Mouse (Mus musculus): ENCODE results near the gene Flnb. TPM values are rescaled to one million over a fixed set of nuclear protein-coding genes. Genes with fewer than 3 reads are reported as not detected.

Flnb gene
- polyA plus RNA-seq, 1 experiment from 2014 or later: 9.2 TPM

- peak overlapping the region; percentile 14; the same call in 1 of the 2 replicates for H3K27ac ChIP-seq (ENCODE audit: low read length)
Observed at GRCm38 (mm10) chr14:7863871-7864505, 46.2 kb downstream of the Flnb start.

GRCm38 (mm10) chr14:7864506-7864899, 46.7 kb downstream of the Flnb start:
- no peak overlapping the region for H3K4me2 ChIP-seq (ENCODE audit: low read depth, low read length)
- no peaks in the 10 kb centered on the region for H3K9me3 ChIP-seq (replicated peaks; ENCODE audit: control insufficient read depth, low read length)
- H3K36me3 ChIP-seq (ENCODE audit: control insufficient read depth, insufficient read depth): peaks cover 2% of the 10 kb centered on the region; the same call in 1 of the 2 replicates
- peak overlapping the region; percentile 14; the same call in 1 of the 2 replicates for H3K27ac ChIP-seq (ENCODE audit: low read length)
- no peaks in the 10 kb centered on the region for H3K27me3 ChIP-seq (ENCODE audit: control insufficient read depth, insufficient read depth, low read length)
- ATAC-seq (replicated peaks; ENCODE audit: extremely low read depth, insufficient read depth, low FRiP score): no peak
- no peak overlapping the region for H3K9ac ChIP-seq (ENCODE audit: low read length)
- WGBS: 43% methylated on average over 9 of the region's 9 CpGs
- H3K4me1 ChIP-seq (ENCODE audit: control insufficient read depth, insufficient read depth, low read length): peaks cover 16% of the 10 kb centered on the region; the same call in 1 of the 2 replicates
- no peak overlapping the region for H3K4me3 ChIP-seq (ENCODE audit: low read length)

More at GRCm38 (mm10) chr14:7863871-7864505, 46.2 kb downstream of the Flnb start:
- Histone ChIP-seq H3K9ac (ENCODE audit: low read length) (no peak overlapping the region), H3K9me3 (replicated peaks; ENCODE audit: control insufficient read depth, low read length) (no peaks in the 10 kb centered on the region), H3K4me3 (ENCODE audit: low read length) (no peak overlapping the region), H3K36me3 (ENCODE audit: control insufficient read depth, insufficient read depth) (peaks cover 2% of the 10 kb centered on the region; the same call in 1 of the 2 replicates), H3K4me2 (ENCODE audit: low read depth, low read length) (no peak overlapping the region), H3K4me1 (ENCODE audit: control insufficient read depth, insufficient read depth, low read length) (peaks cover 16% of the 10 kb centered on the region; the same call in 1 of the 2 replicates), H3K27me3 (ENCODE audit: control insufficient read depth, insufficient read depth, low read length) (no peaks in the 10 kb centered on the region)
- no peak; the same call in 1 of the 2 replicates for ATAC-seq (replicated peaks; ENCODE audit: extremely low read depth, insufficient read depth, low FRiP score)
- WGBS: 50% methylated on average over 9 of the region's 9 CpGs

- H3K27ac ChIP-seq (ENCODE audit: low read length): no peak overlapping the region
- no peak overlapping the region for H3K9ac ChIP-seq (ENCODE audit: low read length)
- H3K4me3 ChIP-seq (ENCODE audit: low read length): no peak overlapping the region
- no peaks in the 10 kb centered on the region for H3K27me3 ChIP-seq (ENCODE audit: control insufficient read depth, insufficient read depth, low read length)
- no peaks in the 10 kb centered on the region for H3K9me3 ChIP-seq (replicated peaks; ENCODE audit: control insufficient read depth, low read length)
- H3K4me1 ChIP-seq (ENCODE audit: control insufficient read depth, insufficient read depth, low read length): peaks cover 16% of the 10 kb centered on the region; the same call in 1 of the 2 replicates
- no peak overlapping the region for H3K4me2 ChIP-seq (ENCODE audit: low read depth, low read length)
- no peak for ATAC-seq (replicated peaks; ENCODE audit: extremely low read depth, insufficient read depth, low FRiP score)
- 90% methylated on average over 7 of the region's 7 CpGs for WGBS
- H3K36me3 ChIP-seq (ENCODE audit: control insufficient read depth, insufficient read depth): peaks cover 6% of the 10 kb centered on the region; the same call in 1 of the 2 replicates
Observed at GRCm38 (mm10) chr14:7867224-7867623, 49.5 kb downstream of the Flnb start.

- WGBS: 68% methylated on average over 3 of the region's 3 CpGs
- Histone ChIP-seq H3K36me3 (ENCODE audit: control insufficient read depth, insufficient read depth) (peaks cover 6% of the 10 kb centered on the region; the same call in 1 of the 2 replicates), H3K27me3 (ENCODE audit: control insufficient read depth, insufficient read depth, low read length) (no peaks in the 10 kb centered on the region), H3K4me2 (ENCODE audit: low read depth, low read length) (no peak overlapping the region), H3K4me3 (ENCODE audit: low read length) (no peak overlapping the region), H3K4me1 (ENCODE audit: control insufficient read depth, insufficient read depth, low read length) (peaks cover 16% of the 10 kb centered on the region; the same call in 1 of the 2 replicates), H3K9me3 (replicated peaks; ENCODE audit: control insufficient read depth, low read length) (no peaks in the 10 kb centered on the region), H3K27ac (ENCODE audit: low read length) (no peak overlapping the region), H3K9ac (ENCODE audit: low read length) (no peak overlapping the region)
- ATAC-seq (replicated peaks; ENCODE audit: extremely low read depth, insufficient read depth, low FRiP score): 0 out of 2 replicates have a peak, but pooled peaks have one; percentile 11
Observed at GRCm38 (mm10) chr14:7867841-7868240, 50.1 kb downstream of the Flnb start.

- no peaks in the 10 kb centered on the region for H3K27me3 ChIP-seq (ENCODE audit: control insufficient read depth, insufficient read depth, low read length)
- 91% methylated on average over 6 of the region's 6 CpGs for WGBS
- no peak overlapping the region for H3K4me3 ChIP-seq (ENCODE audit: low read length)
- no peak overlapping the region for H3K9ac ChIP-seq (ENCODE audit: low read length)
- no peak overlapping the region for H3K27ac ChIP-seq (ENCODE audit: low read length)
- no peak overlapping the region for H3K4me2 ChIP-seq (ENCODE audit: low read depth, low read length)
- H3K9me3 ChIP-seq (replicated peaks; ENCODE audit: control insufficient read depth, low read length): no peaks in the 10 kb centered on the region
- peaks cover 9% of the 10 kb centered on the region; the same call in 1 of the 2 replicates for H3K36me3 ChIP-seq (ENCODE audit: control insufficient read depth, insufficient read depth)
- no peak for ATAC-seq (replicated peaks; ENCODE audit: extremely low read depth, insufficient read depth, low FRiP score)
- peaks cover 3% of the 10 kb centered on the region; the same call in 1 of the 2 replicates for H3K4me1 ChIP-seq (ENCODE audit: control insufficient read depth, insufficient read depth, low read length)
Observed at GRCm38 (mm10) chr14:7869796-7870195, 52.0 kb downstream of the Flnb start.

GRCm38 (mm10) chr14:7873552-7873951, 55.8 kb downstream of the Flnb start:
- no peak overlapping the region for H3K4me3 ChIP-seq (ENCODE audit: low read length)
- no peaks in the 10 kb centered on the region for H3K9me3 ChIP-seq (replicated peaks; ENCODE audit: control insufficient read depth, low read length)
- WGBS: 60% methylated on average over 2 of the region's 2 CpGs
- ATAC-seq (replicated peaks; ENCODE audit: extremely low read depth, insufficient read depth, low FRiP score): no peak
- H3K27ac ChIP-seq (ENCODE audit: low read length): no peak overlapping the region
- H3K36me3 ChIP-seq (ENCODE audit: control insufficient read depth, insufficient read depth): peaks cover 6% of the 10 kb centered on the region; the same call in 1 of the 2 replicates
- no peaks in the 10 kb centered on the region for H3K4me1 ChIP-seq (ENCODE audit: control insufficient read depth, insufficient read depth, low read length)
- no peak overlapping the region for H3K4me2 ChIP-seq (ENCODE audit: low read depth, low read length)
- H3K27me3 ChIP-seq (ENCODE audit: control insufficient read depth, insufficient read depth, low read length): no peaks in the 10 kb centered on the region
- no peak overlapping the region for H3K9ac ChIP-seq (ENCODE audit: low read length)

- H3K4me1 ChIP-seq (ENCODE audit: control insufficient read depth, insufficient read depth, low read length): no peaks in the 10 kb centered on the region
- H3K27ac ChIP-seq (ENCODE audit: low read length): no peak overlapping the region
- H3K9ac ChIP-seq (ENCODE audit: low read length): no peak overlapping the region
- H3K4me3 ChIP-seq (ENCODE audit: low read length): no peak overlapping the region
- H3K27me3 ChIP-seq (ENCODE audit: control insufficient read depth, insufficient read depth, low read length): no peaks in the 10 kb centered on the region
- H3K4me2 ChIP-seq (ENCODE audit: low read depth, low read length): no peak overlapping the region
- H3K36me3 ChIP-seq (ENCODE audit: control insufficient read depth, insufficient read depth): peaks cover 6% of the 10 kb centered on the region; the same call in 1 of the 2 replicates
- H3K9me3 ChIP-seq (replicated peaks; ENCODE audit: control insufficient read depth, low read length): no peaks in the 10 kb centered on the region
- ATAC-seq (replicated peaks; ENCODE audit: extremely low read depth, insufficient read depth, low FRiP score): no peak
- WGBS: 70% methylated on average over 4 of the region's 4 CpGs
Observed at GRCm38 (mm10) chr14:7874495-7874894, 56.7 kb downstream of the Flnb start.

- H3K4me1 ChIP-seq (ENCODE audit: control insufficient read depth, insufficient read depth, low read length): peaks cover 3% of the 10 kb centered on the region; the same call in 1 of the 2 replicates
- no peaks in the 10 kb centered on the region for H3K9me3 ChIP-seq (replicated peaks; ENCODE audit: control insufficient read depth, low read length)
- H3K4me3 ChIP-seq (ENCODE audit: low read length): no peak overlapping the region
- no peak for ATAC-seq (replicated peaks; ENCODE audit: extremely low read depth, insufficient read depth, low FRiP score)
- peaks cover 8% of the 10 kb centered on the region; the same call in 1 of the 2 replicates for H3K36me3 ChIP-seq (ENCODE audit: control insufficient read depth, insufficient read depth)
- 62% methylated on average over 2 of the region's 2 CpGs for WGBS
- no peak overlapping the region for H3K4me2 ChIP-seq (ENCODE audit: low read depth, low read length)
- no peaks in the 10 kb centered on the region for H3K27me3 ChIP-seq (ENCODE audit: control insufficient read depth, insufficient read depth, low read length)
- no peak overlapping the region for H3K27ac ChIP-seq (ENCODE audit: low read length)
- no peak overlapping the region for H3K9ac ChIP-seq (ENCODE audit: low read length)
Observed at GRCm38 (mm10) chr14:7877957-7878356, 60.2 kb downstream of the Flnb start.

GRCm38 (mm10) chr14:7880389-7880788, 62.6 kb downstream of the Flnb start:
- peaks cover 10% of the 10 kb centered on the region for H3K36me3 ChIP-seq (ENCODE audit: control insufficient read depth, insufficient read depth)
- no peaks in the 10 kb centered on the region for H3K27me3 ChIP-seq (ENCODE audit: control insufficient read depth, insufficient read depth, low read length)
- H3K4me2 ChIP-seq (ENCODE audit: low read depth, low read length): no peak overlapping the region
- no peak overlapping the region for H3K4me3 ChIP-seq (ENCODE audit: low read length)
- H3K9me3 ChIP-seq (replicated peaks; ENCODE audit: control insufficient read depth, low read length): no peaks in the 10 kb centered on the region
- 87% methylated on average over 6 of the region's 6 CpGs for whole genome bisulfite sequencing
- peaks cover 3% of the 10 kb centered on the region; the same call in 1 of the 2 replicates for H3K4me1 ChIP-seq (ENCODE audit: control insufficient read depth, insufficient read depth, low read length)
- H3K27ac ChIP-seq (ENCODE audit: low read length): no peak overlapping the region
- H3K9ac ChIP-seq (ENCODE audit: low read length): no peak overlapping the region
- no peak for ATAC-seq (replicated peaks; ENCODE audit: extremely low read depth, insufficient read depth, low FRiP score)

Data from heart, embryonic 16.5 days (tissue).